14 mouse cellular contexts compared by ENCODE assay signal in the genomic region with DNA sequence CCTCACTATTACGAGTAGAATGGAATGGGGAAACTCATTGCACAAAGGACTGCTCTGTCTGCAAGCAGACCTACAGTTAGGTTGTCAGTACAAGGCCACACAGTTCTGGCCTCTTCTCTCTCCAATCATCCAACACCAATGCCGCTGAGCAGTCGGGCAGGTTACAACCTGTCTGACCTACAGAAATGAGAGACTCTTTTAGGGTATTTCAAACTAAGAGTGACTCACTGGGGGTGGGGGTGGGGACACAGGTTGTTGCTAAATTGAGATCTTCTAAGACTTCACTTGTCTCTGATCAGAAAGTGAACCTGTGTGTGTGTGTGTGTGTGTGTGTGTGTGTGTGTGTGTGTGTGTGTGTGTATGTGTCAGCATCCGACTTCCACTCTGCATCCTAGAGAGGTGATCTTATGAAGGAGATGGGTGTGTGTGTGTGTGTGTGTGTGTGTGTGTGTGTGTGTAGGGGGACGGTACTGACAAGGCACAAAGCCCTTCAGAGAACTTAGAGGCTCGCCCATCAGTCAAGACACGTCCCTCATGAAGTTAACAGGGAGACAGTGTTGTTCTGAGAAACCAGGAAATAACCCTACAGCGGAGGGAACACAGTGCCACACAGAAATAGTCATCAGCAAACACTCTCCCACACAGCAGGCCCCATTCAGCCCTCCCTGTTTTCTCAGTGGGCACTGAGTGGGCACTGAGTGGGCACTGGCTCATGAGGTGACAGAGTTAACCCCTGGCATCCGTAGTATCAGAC. TPM values are rescaled to one million over a fixed set of nuclear protein-coding genes. Genes with fewer than 3 reads are reported as not detected.
DNase-seq lines count a peak whose midpoint lies in the region; ATAC-seq and TF ChIP-seq lines count a peak whose summit lies in the region.
"Had no signal": no experiment of that assay in that cellular context is flagged by ENCODE, and none has a peak within 500 bp of the region (broad histone marks: within the 10 kb centered on the region; RNA-seq: fewer than 3 reads in every experiment).

No protein-coding gene starts in this region.

- H3K36me3 ChIP-seq in heart, embryonic 12.5 days, result peaks cover 8% of the 10 kb centered on the region; the same call in 1 of the 2 replicates
- no peaks in the 10 kb centered on the region for H3K36me3 ChIP-seq in lung, embryonic 14.5 days (ENCODE audit: insufficient read depth)
- no peaks in the 10 kb centered on the region for H3K36me3 ChIP-seq in embryonic facial prominence, embryonic 14.5 days (ENCODE audit: control insufficient read depth, insufficient read depth, low read length)
- peaks cover 37% of the 10 kb centered on the region for H3K36me3 ChIP-seq in liver, embryonic 13.5 days
- H3K36me3 ChIP-seq in forebrain, embryonic 13.5 days (ENCODE audit: poor library complexity, severe bottlenecking), result no peaks in the 10 kb centered on the region

- intact Hi-C loops in heart, postnatal 25 days (cut with DNase I), result no loop called here

- no peaks in the 10 kb centered on the region for H3K9me3 ChIP-seq in heart, embryonic 12.5 days (replicated peaks)
- no peaks in the 10 kb centered on the region for H3K9me3 ChIP-seq in lung, embryonic 14.5 days (ENCODE audit: low read depth, low read length)
- H3K9me3 ChIP-seq in embryonic facial prominence, embryonic 14.5 days (ENCODE audit: control insufficient read depth, low read length), result no peaks in the 10 kb centered on the region
- H3K9me3 ChIP-seq in liver, embryonic 13.5 days (replicated peaks), result no peaks in the 10 kb centered on the region
- H3K9me3 ChIP-seq in forebrain, embryonic 13.5 days (replicated peaks), result no peaks in the 10 kb centered on the region

- no peak for ATAC-seq in heart, embryonic 12.5 days (ENCODE audit: insufficient number of reproducible peaks, low FRiP score)
- peak; percentile 39 for ATAC-seq in lung, embryonic 14.5 days (ENCODE audit: insufficient read depth)
- ATAC-seq in embryonic facial prominence, embryonic 14.5 days (ENCODE audit: low read depth), result no peak; the same call in none of the 2 replicates
- ATAC-seq in liver, embryonic 13.5 days (ENCODE audit: low read depth), result 0 out of 2 replicates have a peak, but pooled peaks have one; percentile 25
- no peak for ATAC-seq in forebrain, embryonic 13.5 days

- H3K4me1 ChIP-seq in heart, embryonic 12.5 days (replicated peaks), result peaks cover 81% of the 10 kb centered on the region
- peaks cover 17% of the 10 kb centered on the region for H3K4me1 ChIP-seq in lung, embryonic 14.5 days (ENCODE audit: insufficient read depth)
- peaks cover 33% of the 10 kb centered on the region for H3K4me1 ChIP-seq in embryonic facial prominence, embryonic 14.5 days (ENCODE audit: control insufficient read depth, insufficient read depth, low read length)
- H3K4me1 ChIP-seq in liver, embryonic 13.5 days (replicated peaks), result peaks cover 43% of the 10 kb centered on the region
- H3K4me1 ChIP-seq in forebrain, embryonic 13.5 days, result peaks cover 51% of the 10 kb centered on the region

- peak overlapping the region; percentile 55 for H3K4me2 ChIP-seq in heart, embryonic 12.5 days
- peak overlapping the region; percentile 31 for H3K4me2 ChIP-seq in lung, embryonic 14.5 days
- peak overlapping the region; percentile 20 for H3K4me2 ChIP-seq in embryonic facial prominence, embryonic 14.5 days (ENCODE audit: low read depth, low read length)
- no peak overlapping the region for H3K4me2 ChIP-seq in liver, embryonic 13.5 days
- H3K4me2 ChIP-seq in forebrain, embryonic 13.5 days, result no peak overlapping the region

- H3K27ac ChIP-seq in heart, embryonic 12.5 days (ENCODE audit: poor library complexity, severe bottlenecking), result peak overlapping the region; percentile 80
- H3K27ac ChIP-seq in lung, embryonic 14.5 days (ENCODE audit: low read depth), result peak overlapping the region; percentile 92
- H3K27ac ChIP-seq in embryonic facial prominence, embryonic 14.5 days (replicated peaks; ENCODE audit: low read depth, low read length), result peak overlapping the region; percentile 64
- H3K27ac ChIP-seq in liver, embryonic 13.5 days, result no peak overlapping the region; the same call in 1 of the 2 replicates
- H3K27ac ChIP-seq in forebrain, embryonic 13.5 days, result no peak overlapping the region
- H3K27ac ChIP-seq: left cerebral cortex, adult 2 months had no signal

- DNase-seq in heart, postnatal 25 days (ENCODE audit: low spot score), result no peak
- DNase-seq in lung, embryonic 14.5 days, result no peak
- no peak for DNase-seq in lung, postnatal 25 days (ENCODE audit: low spot score)
- DNase-seq in embryonic facial prominence, embryonic 14.5 days (ENCODE audit: low spot score), result peak; percentile 64
- DNase-seq in liver, embryonic 13.5 days, result no peak
- DNase-seq in frontal cortex, adult 2 months (ENCODE audit: extremely low spot score in 1 of 2, low spot score in 1 of 2), result no peak
- DNase-seq: adrenal gland, postnatal 14 days; cerebellum, adult 11 months; embryo, embryonic 11 days; kidney, adult 11 months had no signal

- TF ChIP-seq CTCF in lung, embryonic 14.5 days (IDR thresholded peaks at IDR 0.05; ENCODE audit: low read depth), result no peak

- H3K27me3 ChIP-seq in heart, embryonic 12.5 days (replicated peaks), result no peaks in the 10 kb centered on the region
- no peaks in the 10 kb centered on the region for H3K27me3 ChIP-seq in lung, embryonic 14.5 days (ENCODE audit: insufficient read depth, low read length)
- no peaks in the 10 kb centered on the region for H3K27me3 ChIP-seq in embryonic facial prominence, embryonic 14.5 days (replicated peaks; ENCODE audit: control insufficient read depth, insufficient read depth, low read length)
- no peaks in the 10 kb centered on the region for H3K27me3 ChIP-seq in liver, embryonic 13.5 days
- H3K27me3 ChIP-seq in forebrain, embryonic 13.5 days, result no peaks in the 10 kb centered on the region

- no peak overlapping the region for H3K9ac ChIP-seq in heart, embryonic 12.5 days
- no peak overlapping the region for H3K9ac ChIP-seq in lung, embryonic 14.5 days
- H3K9ac ChIP-seq in embryonic facial prominence, embryonic 14.5 days (ENCODE audit: low read depth, low read length), result no peak overlapping the region
- H3K9ac ChIP-seq in liver, embryonic 13.5 days, result no peak overlapping the region
- no peak overlapping the region for H3K9ac ChIP-seq in forebrain, embryonic 13.5 days

- no peak overlapping the region for H3K4me3 ChIP-seq in heart, embryonic 12.5 days
- H3K4me3 ChIP-seq in lung, embryonic 14.5 days (ENCODE audit: low read depth, low read length), result no peak overlapping the region
- no peak overlapping the region for H3K4me3 ChIP-seq in embryonic facial prominence, embryonic 14.5 days (ENCODE audit: low read depth, low read length)
- H3K4me3 ChIP-seq in liver, embryonic 13.5 days (replicated peaks), result no peak overlapping the region
- H3K4me3 ChIP-seq in forebrain, embryonic 13.5 days, result no peak overlapping the region
- H3K4me3 ChIP-seq: left cerebral cortex, adult 2 months had no signal

- 39% methylated on average over 9 of the region's 9 CpGs for WGBS in heart, embryonic 12.5 days
- 38% methylated on average over 9 of the region's 9 CpGs for WGBS in lung, embryonic 14.5 days
- WGBS in embryonic facial prominence, embryonic 14.5 days, result 70% methylated on average over 9 of the region's 9 CpGs
- WGBS in liver, embryonic 13.5 days (ENCODE audit: insufficient replicate concordance), result 60% methylated on average over 8 of the region's 9 CpGs
- WGBS in forebrain, embryonic 13.5 days, result 79% methylated on average over 8 of the region's 9 CpGs

RNA-seq across cellular contexts. Expression of a gene that starts 27.7 kb away (rescaled TPM):
- 42.5 and 44.8 TPM in 2 replicates for polyA plus RNA-seq in heart, embryonic 12.5 days (2016; fragmentation: Nextera tagmentation; extraction: Ambion mirVana)
- total RNA-seq in heart, postnatal 25 days (2021), result 10 to 100 TPM; 34.1 to 38.8 TPM
- 36.2 and 37.8 TPM in 2 replicates for polyA plus RNA-seq in lung, embryonic 14.5 days (2014; fragmentation: Nextera tagmentation; extraction: Ambion mirVana)
- polyA plus RNA-seq in embryonic facial prominence, embryonic 14.5 days (2014; fragmentation: Nextera tagmentation; extraction: Ambion mirVana), result 30.3 and 34.8 TPM in 2 replicates
- polyA plus RNA-seq in liver, embryonic 13.5 days (2015; fragmentation: Nextera tagmentation; extraction: Ambion mirVana), result 7.7 and 10.7 TPM in 2 replicates
- polyA plus RNA-seq in frontal cortex, adult 2 months (2012; rRNA removed), result 20.1 and 21.1 TPM in 2 replicates
- polyA plus RNA-seq in forebrain, embryonic 13.5 days (2015; fragmentation: Nextera tagmentation; extraction: Ambion mirVana), result 10.8 TPM in 2 replicates
- total RNA-seq: monocyte, adult 5-6 weeks had no signal

Comparison
In these comparisons a context has a peak if more than half of its experiments do, and no peak if none do; other contexts are left out.
1. ATAC-seq: peak in lung, embryonic 14.5 days (single experiment) and liver, embryonic 13.5 days (single experiment); none in heart, embryonic 12.5 days (single experiment), embryonic facial prominence, embryonic 14.5 days (single experiment) and forebrain, embryonic 13.5 days (single experiment).
2. H3K27ac ChIP-seq: peak in heart, embryonic 12.5 days (single experiment), lung, embryonic 14.5 days (single experiment) and embryonic facial prominence, embryonic 14.5 days (single experiment); none in liver, embryonic 13.5 days (single experiment) and forebrain, embryonic 13.5 days (single experiment).
3. H3K4me2 ChIP-seq: peak in heart, embryonic 12.5 days (single experiment), lung, embryonic 14.5 days (single experiment) and embryonic facial prominence, embryonic 14.5 days (single experiment); none in liver, embryonic 13.5 days (single experiment) and forebrain, embryonic 13.5 days (single experiment).